ENCODE assay signal across 32 mouse cellular contexts in genomic region chr8:83088156-83088555, GRCm38 (mm10).
"Had no signal": no experiment of that assay in that cellular context is flagged by ENCODE, and none has a peak within 500 bp of the region (broad histone marks: within the 10 kb centered on the region; RNA-seq: fewer than 3 reads in every experiment).

No protein-coding gene starts in this region.

- H3K27me3 ChIP-seq: limb, embryonic 12.5 days; limb, embryonic 15.5 days; liver, embryonic 12.5 days; liver, embryonic 13.5 days; liver, embryonic 15.5 days; lung, embryonic 15.5 days; megakaryocyte, embryonic 14.5 days; midbrain, embryonic 12.5 days; midbrain, embryonic 13.5 days; midbrain, embryonic 15.5 days; neural tube, embryonic 12.5 days had no signal

- H3K9ac ChIP-seq: limb, embryonic 12.5 days; limb, embryonic 13.5 days; limb, embryonic 15.5 days; liver, embryonic 12.5 days; liver, embryonic 13.5 days; liver, embryonic 14.5 days; liver, embryonic 15.5 days; liver, postnatal 0 days; lung, embryonic 14.5 days; lung, embryonic 15.5 days; midbrain, embryonic 12.5 days; midbrain, embryonic 13.5 days; midbrain, embryonic 15.5 days; neural tube, embryonic 12.5 days had no signal

- ATAC-seq: liver, embryonic 12.5 days; liver, postnatal 0 days; lung, postnatal 0 days; midbrain, embryonic 13.5 days; midbrain, embryonic 15.5 days; midbrain, embryonic 16.5 days had no signal

- H3K4me2 ChIP-seq: limb, embryonic 12.5 days; limb, embryonic 13.5 days; limb, embryonic 15.5 days; liver, embryonic 11.5 days; liver, embryonic 12.5 days; liver, embryonic 13.5 days; liver, embryonic 15.5 days; lung, embryonic 14.5 days; lung, embryonic 15.5 days; midbrain, embryonic 11.5 days; midbrain, embryonic 12.5 days; midbrain, embryonic 13.5 days; midbrain, embryonic 15.5 days; neural tube, embryonic 12.5 days had no signal

- H3K4me3 ChIP-seq: left cerebral cortex, adult 2 months; limb, embryonic 10.5 days; limb, embryonic 12.5 days; limb, embryonic 13.5 days; limb, embryonic 15.5 days; liver, embryonic 12.5 days; liver, embryonic 13.5 days; liver, embryonic 15.5 days; lung, embryonic 15.5 days; megakaryocyte, embryonic 14.5 days; midbrain, embryonic 10.5 days; midbrain, embryonic 12.5 days; midbrain, embryonic 13.5 days; midbrain, embryonic 15.5 days; myocyte; neural tube, embryonic 12.5 days had no signal

- H3K27ac ChIP-seq: left cerebral cortex, adult 2 months; limb, embryonic 10.5 days; limb, embryonic 12.5 days; limb, embryonic 13.5 days; limb, embryonic 15.5 days; liver, embryonic 12.5 days; liver, embryonic 13.5 days; liver, embryonic 14.5 days; liver, embryonic 15.5 days; lung, embryonic 15.5 days; midbrain, embryonic 10.5 days; midbrain, embryonic 12.5 days; midbrain, embryonic 13.5 days; midbrain, embryonic 15.5 days; neural tube, embryonic 12.5 days had no signal

- H3K9me3 ChIP-seq: limb, embryonic 10.5 days; limb, embryonic 12.5 days; limb, embryonic 13.5 days; limb, embryonic 15.5 days; liver, embryonic 12.5 days; liver, embryonic 13.5 days; liver, embryonic 15.5 days; lung, embryonic 15.5 days; megakaryocyte, embryonic 14.5 days; midbrain, embryonic 10.5 days; midbrain, embryonic 12.5 days; midbrain, embryonic 13.5 days; midbrain, embryonic 15.5 days; neural tube, embryonic 12.5 days had no signal

- DNase-seq: left cerebral cortex, postnatal 4 days; liver; liver, embryonic 13.5 days; liver, postnatal 0 days; lung, adult 18-20 months; lung, adult 2 months; lung, embryonic 14.5 days; lung, postnatal 10 days; lung, postnatal 14 days; lung, postnatal 36 days; lung, postnatal 4 days; midbrain, embryonic 14.5 days had no signal

- H3K36me3 ChIP-seq: limb, embryonic 10.5 days; limb, embryonic 12.5 days; limb, embryonic 15.5 days; liver, embryonic 12.5 days; liver, embryonic 13.5 days; liver, embryonic 15.5 days; lung, embryonic 15.5 days; midbrain, embryonic 10.5 days; midbrain, embryonic 12.5 days; midbrain, embryonic 13.5 days; midbrain, embryonic 15.5 days; neural tube, embryonic 12.5 days had no signal

- H3K4me1 ChIP-seq: limb, embryonic 10.5 days; limb, embryonic 12.5 days; limb, embryonic 13.5 days; limb, embryonic 15.5 days; liver, embryonic 12.5 days; liver, embryonic 13.5 days; liver, embryonic 15.5 days; lung, embryonic 15.5 days; midbrain, embryonic 12.5 days; midbrain, embryonic 13.5 days; midbrain, embryonic 15.5 days; neural tube, embryonic 12.5 days had no signal
